Mouse (Mus musculus) stomach, embryonic 14.5 days (tissue): ENCODE measurements around the gene Jmjd7. TPM values are rescaled to one million over a fixed set of nuclear protein-coding genes. Genes with fewer than 3 reads are reported as not detected.

ENCODE experiments used
- ATAC-seq: fragments of 200-750 bp; cut with Nextera tagmentation; 2 replicates; pipeline ENCODE4 v1.8.0; 2017; ENCODE audit warnings: low read depth, moderate TSS enrichment; ENCODE audit not compliant: insufficient number of reproducible peaks, insufficient read depth, low FRiP score
- H3K27ac ChIP-seq: fragments of 300-500 bp; sonication (generic); 2 replicates; pipeline ENCODE4 v1.5.1; 2014; ENCODE audit warnings: mild to moderate bottlenecking, low read length, moderate library complexity, mixed read lengths
- H3K27me3 ChIP-seq: fragments of 300-500 bp; sonication (generic); 2 replicates; pipeline ENCODE4 v1.6.1; 2014; ENCODE audit warnings: low read length, control low read depth, mixed read lengths; ENCODE audit not compliant: control insufficient read depth, insufficient read depth
- H3K36me3 ChIP-seq: fragments of 300-500 bp; sonication (generic); 2 replicates; pipeline ENCODE4 v1.6.1; 2014; ENCODE audit warnings: mild to moderate bottlenecking, control low read depth, low read length, moderate library complexity, mixed read lengths; ENCODE audit not compliant: control insufficient read depth, insufficient read depth
- H3K4me1 ChIP-seq: fragments of 300-500 bp; sonication (generic); 2 replicates; pipeline ENCODE4 v1.6.1; 2014; ENCODE audit warnings: low read length, control low read depth, mixed read lengths; ENCODE audit not compliant: control insufficient read depth, insufficient read depth
- H3K4me2 ChIP-seq: fragments of 300-500 bp; sonication (generic); replicated peaks from 2 replicates; pipeline ENCODE4 v1.6.1; 2014; ENCODE audit warnings: low read depth, low read length, control low read depth
- H3K4me3 ChIP-seq: fragments of 300-500 bp; sonication (generic); 2 replicates; pipeline ENCODE4 v1.5.1; 2014; ENCODE audit warnings: low read depth, low read length, control low read depth
- H3K9ac ChIP-seq: fragments of 300-500 bp; sonication (generic); replicated peaks from 2 replicates; pipeline ENCODE4 v1.6.1; 2014; ENCODE audit warnings: low read depth, mild to moderate bottlenecking, control low read depth, low read length, moderate library complexity, mixed read lengths
- H3K9me3 ChIP-seq: fragments of 300-500 bp; sonication (generic); 2 replicates; pipeline ENCODE4 v1.6.1; 2016; ENCODE audit warnings: low read depth, low read length, control low read depth; ENCODE audit not compliant: control insufficient read depth
- WGBS: fragments of 180-500 bp; shearing (Covaris S2); extraction: QIAGEN DNeasy Blood & Tissue Kit; methylation state at CpG from one replicate; pipeline ENCODE4 v1.1.7; 2014; 5-methylcytosine and 5-hydroxymethylcytosine counted together
- polyA plus RNA-seq: library from polyadenylated mRNA; unstranded; fragments of >200 nt; fragmentation: Nextera tagmentation; extraction: Ambion mirVana; gene quantifications from 2 replicates; pipeline ENCODE4 v1.2.1, GENCODE M21; 2014

The Jmjd7 gene
- polyA plus RNA-seq, 1 experiment from 2014 or later: 20.6 TPM

- Histone ChIP-seq H3K36me3 (no peaks in the 10 kb centered on the region), H3K4me1 (no peaks in the 10 kb centered on the region), H3K27ac (no peak overlapping the region), H3K9ac (no peak overlapping the region), H3K27me3 (no peaks in the 10 kb centered on the region), H3K9me3 (no peaks in the 10 kb centered on the region), H3K4me3 (no peak overlapping the region), H3K4me2 (no peak overlapping the region)
- WGBS: 89% methylated on average over 4 of the region's 4 CpGs
- ATAC-seq: no peak
These were observed 31.5 kb downstream of the Jmjd7 start for GRCm38 (mm10) chr2:120058818-120059217.

DNA sequence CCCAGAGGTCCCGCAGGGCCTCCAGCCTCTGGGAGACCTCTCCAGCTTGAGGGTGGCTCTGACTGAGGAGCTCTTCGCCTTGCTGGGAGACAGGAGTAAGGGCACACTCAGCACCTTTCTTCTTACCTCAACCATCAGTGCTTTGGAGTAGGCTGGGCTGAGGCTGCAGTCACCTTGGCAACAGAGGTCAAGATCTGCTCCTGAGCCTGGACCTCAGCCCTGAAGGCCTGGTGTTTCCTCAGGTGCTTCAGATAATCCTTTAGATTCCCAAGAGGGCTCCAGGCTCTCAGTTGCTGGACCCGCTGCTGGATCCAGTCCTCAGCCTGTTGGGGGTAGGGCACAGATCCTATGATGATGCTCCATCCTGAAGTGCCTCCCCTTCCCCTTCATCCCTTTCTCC, 32.2 kb downstream of the Jmjd7 start:
- H3K4me3 ChIP-seq: no peak overlapping the region
- H3K4me1 ChIP-seq: no peaks in the 10 kb centered on the region
- H3K27me3 ChIP-seq: no peaks in the 10 kb centered on the region
- H3K36me3 ChIP-seq: no peaks in the 10 kb centered on the region
- no peaks in the 10 kb centered on the region for H3K9me3 ChIP-seq
- no peak for ATAC-seq
- no peak overlapping the region for H3K9ac ChIP-seq
- 83% methylated on average over 3 of the region's 3 CpGs for WGBS
- no peak overlapping the region for H3K4me2 ChIP-seq
- H3K27ac ChIP-seq: no peak overlapping the region

GRCm38 (mm10) chr2:120060190-120060589, 32.9 kb downstream of the Jmjd7 start:
- H3K4me1 ChIP-seq: no peaks in the 10 kb centered on the region
- H3K27ac ChIP-seq: no peak overlapping the region
- no peak overlapping the region for H3K4me3 ChIP-seq
- no peak overlapping the region for H3K9ac ChIP-seq
- ATAC-seq: peak; percentile 35; the same call in 1 of the 2 replicates
- no peaks in the 10 kb centered on the region for H3K36me3 ChIP-seq
- WGBS: 60% methylated on average over 6 of the region's 6 CpGs
- H3K9me3 ChIP-seq: no peaks in the 10 kb centered on the region
- no peaks in the 10 kb centered on the region for H3K27me3 ChIP-seq
- no peak overlapping the region for H3K4me2 ChIP-seq

- H3K4me3 ChIP-seq: no peak overlapping the region
- H3K9ac ChIP-seq: no peak overlapping the region
- no peak for ATAC-seq
These were observed 33.4 kb downstream of the Jmjd7 start for GRCm38 (mm10) chr2:120060651-120061050.

DNA sequence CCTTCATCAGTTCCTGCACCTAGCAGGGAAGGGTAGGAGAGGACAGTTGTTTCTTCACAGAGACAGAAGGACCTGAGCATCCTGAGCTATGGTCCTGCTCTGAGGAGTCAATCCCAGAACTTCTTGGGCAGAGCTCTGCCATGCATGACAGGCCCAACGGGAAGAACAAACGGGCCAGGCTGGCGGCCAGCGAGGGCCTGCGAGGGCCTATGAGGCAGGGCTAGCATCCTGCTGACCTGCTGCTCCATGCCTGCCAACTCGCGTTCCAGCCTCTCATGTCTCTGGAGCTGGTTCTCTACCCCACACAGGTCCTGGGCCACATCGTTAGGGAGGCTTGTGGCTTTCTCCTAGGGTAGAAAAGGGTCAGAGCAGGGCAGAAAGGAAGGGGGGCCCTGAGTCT, 35.0 kb downstream of the Jmjd7 start:
- Histone ChIP-seq H3K27me3 (no peaks in the 10 kb centered on the region), H3K4me1 (no peaks in the 10 kb centered on the region), H3K36me3 (no peaks in the 10 kb centered on the region), H3K4me3 (no peak overlapping the region), H3K9me3 (no peaks in the 10 kb centered on the region), H3K27ac (no peak overlapping the region), H3K9ac (no peak overlapping the region), H3K4me2 (no peak overlapping the region)
- WGBS: 91% methylated on average over 8 of the region's 8 CpGs
- ATAC-seq: no peak

More at GRCm38 (mm10) chr2:120060651-120061050, 33.4 kb downstream of the Jmjd7 start:
- H3K4me1 ChIP-seq: no peaks in the 10 kb centered on the region
- H3K27ac ChIP-seq: no peak overlapping the region
- H3K4me2 ChIP-seq: no peak overlapping the region
- no peaks in the 10 kb centered on the region for H3K27me3 ChIP-seq
- H3K9me3 ChIP-seq: no peaks in the 10 kb centered on the region
- H3K36me3 ChIP-seq: no peaks in the 10 kb centered on the region
- 74% methylated on average over 9 of the region's 9 CpGs for WGBS

DNA sequence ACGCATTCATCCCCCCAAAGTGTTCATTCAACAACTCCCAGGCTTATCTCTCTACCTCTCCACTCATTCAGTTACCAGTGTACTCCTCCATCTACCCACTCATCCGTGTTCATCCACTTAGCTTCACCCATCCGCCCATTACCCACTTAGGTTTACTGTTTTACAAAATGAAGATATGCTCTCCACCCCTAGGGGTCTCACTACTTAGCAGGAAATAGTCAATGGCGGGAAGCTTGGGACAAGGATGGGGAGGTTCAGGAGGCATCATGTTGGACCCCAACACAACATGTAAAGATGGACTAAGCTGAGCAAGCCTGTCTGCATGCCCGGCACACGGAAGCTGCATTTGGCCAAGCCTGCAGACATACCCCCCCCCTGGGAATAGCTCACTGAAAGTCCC, 37.4 kb downstream of the Jmjd7 start:
- H3K36me3 ChIP-seq: no peaks in the 10 kb centered on the region
- ATAC-seq: no peak

GRCm38 (mm10) chr2:120065243-120065642, 38.0 kb downstream of the Jmjd7 start:
- Histone ChIP-seq H3K4me1 (no peaks in the 10 kb centered on the region), H3K4me3 (no peak overlapping the region), H3K27ac (no peak overlapping the region), H3K9me3 (no peaks in the 10 kb centered on the region), H3K9ac (no peak overlapping the region), H3K4me2 (no peak overlapping the region), H3K36me3 (no peaks in the 10 kb centered on the region), H3K27me3 (no peaks in the 10 kb centered on the region)
- WGBS: 91% methylated on average over 10 of the region's 10 CpGs
- ATAC-seq: no peak

More for the DNA sequence above, 37.4 kb downstream of the Jmjd7 start:
- Histone ChIP-seq H3K27me3 (no peaks in the 10 kb centered on the region), H3K27ac (no peak overlapping the region), H3K4me3 (no peak overlapping the region), H3K9me3 (no peaks in the 10 kb centered on the region), H3K4me2 (no peak overlapping the region), H3K9ac (no peak overlapping the region), H3K4me1 (no peaks in the 10 kb centered on the region)
- WGBS: 80% methylated on average over 6 of the region's 6 CpGs

DNA sequence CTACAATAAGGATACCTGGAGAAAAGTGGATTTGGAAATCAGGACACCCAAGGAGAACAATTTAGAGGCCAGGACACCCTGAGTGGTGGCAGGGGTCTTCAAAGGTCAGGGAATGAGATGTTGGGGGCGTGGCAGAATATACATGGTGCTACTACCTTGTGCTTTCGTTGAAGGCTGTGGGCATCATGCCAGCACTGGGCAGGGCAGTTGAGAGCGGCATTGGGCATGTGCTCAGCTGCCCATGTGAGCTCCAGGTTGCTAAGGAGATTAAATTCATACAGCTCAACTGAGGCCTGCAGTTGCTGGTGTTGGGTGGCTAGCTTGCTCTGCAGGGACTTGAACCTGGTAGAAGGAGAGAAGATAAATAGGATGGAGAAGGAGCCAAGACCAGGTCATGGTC, 38.9 kb downstream of the Jmjd7 start:
- Histone ChIP-seq H3K4me1 (no peaks in the 10 kb centered on the region), H3K9me3 (no peaks in the 10 kb centered on the region), H3K27ac (no peak overlapping the region), H3K36me3 (no peaks in the 10 kb centered on the region), H3K27me3 (no peaks in the 10 kb centered on the region), H3K9ac (no peak overlapping the region), H3K4me2 (no peak overlapping the region), H3K4me3 (no peak overlapping the region)
- WGBS: 81% methylated on average over 3 of the region's 3 CpGs
- no peak for ATAC-seq
